Mouse (Mus musculus): Measurements from ENCODE around the gene Tpst1. TPM values are rescaled to one million over a fixed set of nuclear protein-coding genes. Genes with fewer than 3 reads are reported as not detected.
A peak's percentile ranks its signal among the peaks of the same experiment; 100 is the strongest.
"Not testable (repeated sequence)": the region's sequence is repeated elsewhere in the genome, so short reads cannot be mapped to it uniquely, and the experiment has no call there.

Gene Tpst1
- 36.3 and 41.6 TPM in 2 replicates for polyA plus RNA-seq (2012; rRNA removed)

- Histone ChIP-seq H3K4me3 (replicated peaks; ENCODE audit: insufficient read depth, low read depth, low read length) (no peak within 1 kb of the TSS), H3K27ac (ENCODE audit: insufficient read depth, low read length) (no peak within 1 kb of the TSS), H3K4me1 (ENCODE audit: control insufficient read depth, insufficient read depth, low read length) (peaks cover 10% of the 10 kb centered on the region), H3K27me3 (ENCODE audit: control insufficient read depth, insufficient read depth, low read length) (no peaks in the 10 kb centered on the region)
- TF ChIP-seq POLR2A (IDR thresholded peaks at IDR 0.05; ENCODE audit: borderline replicate concordance, insufficient read depth, low read length) (no peak), CTCF (IDR thresholded peaks at IDR 0.05; ENCODE audit: borderline replicate concordance, insufficient read depth, low read depth, low read length) (no peak)
- WGBS, result 95% methylated on average over 6 of the region's 6 CpGs
- no peak for DNase-seq
Observed at GRCm38 (mm10) chr5:130073026-130073425, at the start of gene Tpst1. Gene Tpst1, plus strand, starts transcription at chr5:130073326.

DNA sequence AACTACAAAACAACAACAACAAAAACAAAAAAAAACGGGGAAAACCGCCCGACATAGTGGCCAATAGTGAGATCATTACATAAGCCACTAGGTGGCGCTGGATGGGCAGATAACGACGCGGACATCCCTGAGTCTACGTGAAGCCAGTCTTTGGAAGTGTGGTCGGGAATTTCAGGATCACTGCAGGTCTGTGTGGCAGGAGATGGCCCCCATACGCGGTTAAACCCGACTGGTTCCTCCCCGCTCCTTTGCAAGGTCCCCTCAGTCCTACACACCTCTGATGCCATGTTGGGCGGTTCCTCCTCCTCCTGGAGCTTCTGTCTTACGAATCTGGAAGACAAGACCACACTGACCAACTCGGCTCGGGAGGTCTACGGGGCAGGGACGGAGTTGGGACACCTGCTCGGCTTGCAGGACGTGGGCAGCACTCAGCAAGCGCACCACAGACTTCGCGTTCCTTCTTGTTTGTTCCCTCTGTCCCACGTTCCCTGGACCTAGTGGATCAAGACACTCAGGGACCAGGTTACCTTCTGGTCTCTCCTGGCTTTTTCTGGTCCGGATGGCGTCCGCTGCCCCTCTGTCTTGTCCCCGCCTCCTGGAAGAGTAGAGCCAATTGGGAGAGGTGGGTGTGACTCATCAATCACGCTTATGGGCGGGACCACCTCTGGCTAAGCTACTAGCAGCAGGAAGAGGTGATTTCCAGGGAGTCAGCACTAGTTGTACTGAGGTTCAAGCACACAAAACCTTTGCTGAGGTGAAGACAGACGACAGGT, 49.2 kb upstream of the Tpst1 start:
- Histone ChIP-seq H3K27ac (ENCODE audit: insufficient read depth, low read length) (no peak overlapping the region), H3K4me3 (replicated peaks; ENCODE audit: insufficient read depth, low read depth, low read length) (peak overlapping the region; percentile 58), H3K27me3 (ENCODE audit: control insufficient read depth, insufficient read depth, low read length) (no peaks in the 10 kb centered on the region), H3K4me1 (ENCODE audit: control insufficient read depth, insufficient read depth, low read length) (no peaks in the 10 kb centered on the region)
- WGBS, result under 1% methylated on average over 32 of the region's 32 CpGs
- TF ChIP-seq POLR2A (IDR thresholded peaks at IDR 0.05; ENCODE audit: borderline replicate concordance, insufficient read depth, low read length) (peak; percentile 41; the same call in 1 of the 2 replicates), CTCF (IDR thresholded peaks at IDR 0.05; ENCODE audit: borderline replicate concordance, insufficient read depth, low read depth, low read length) (peak; percentile 87)
- DNase-seq, result peak; percentile 77 to 78

- 69% methylated on average over 5 of the region's 5 CpGs for WGBS
- H3K4me1 ChIP-seq (ENCODE audit: control insufficient read depth, insufficient read depth, low read length), result no peaks in the 10 kb centered on the region
Observed at GRCm38 (mm10) chr5:130027134-130027533, 46.0 kb upstream of the Tpst1 start.

GRCm38 (mm10) chr5:130027696-130028095, 45.4 kb upstream of the Tpst1 start:
- 77% methylated on average over 7 of the region's 7 CpGs for WGBS
- TF ChIP-seq CTCF (IDR thresholded peaks at IDR 0.05; ENCODE audit: borderline replicate concordance, insufficient read depth, low read depth, low read length) (no peak), POLR2A (IDR thresholded peaks at IDR 0.05; ENCODE audit: borderline replicate concordance, insufficient read depth, low read length) (no peak)
- Histone ChIP-seq H3K27ac (ENCODE audit: insufficient read depth, low read length) (no peak overlapping the region), H3K4me1 (ENCODE audit: control insufficient read depth, insufficient read depth, low read length) (no peaks in the 10 kb centered on the region), H3K4me3 (replicated peaks; ENCODE audit: insufficient read depth, low read depth, low read length) (no peak overlapping the region), H3K27me3 (ENCODE audit: control insufficient read depth, insufficient read depth, low read length) (no peaks in the 10 kb centered on the region)
- DNase-seq, result no peak

More at GRCm38 (mm10) chr5:130027134-130027533, 46.0 kb upstream of the Tpst1 start:
- DNase-seq, result no peak
- Histone ChIP-seq H3K4me3 (replicated peaks; ENCODE audit: insufficient read depth, low read depth, low read length) (no peak overlapping the region), H3K27me3 (ENCODE audit: control insufficient read depth, insufficient read depth, low read length) (no peaks in the 10 kb centered on the region), H3K27ac (ENCODE audit: insufficient read depth, low read length) (no peak overlapping the region)
- TF ChIP-seq CTCF (IDR thresholded peaks at IDR 0.05; ENCODE audit: borderline replicate concordance, insufficient read depth, low read depth, low read length), result no peak
- no peak for TF ChIP-seq POLR2A (IDR thresholded peaks at IDR 0.05; ENCODE audit: borderline replicate concordance, insufficient read depth, low read length)

GRCm38 (mm10) chr5:130029142-130029897, 43.8 kb upstream of the Tpst1 start, which contains the start of the genes Asl and Crcp:
Gene Asl, minus strand, starts transcription at chr5:130029247.
Gene Crcp, plus strand, starts transcription at chr5:130029290.
- Histone ChIP-seq H3K27ac (ENCODE audit: insufficient read depth, low read length) (peak within 1 kb of the TSS; percentile 83), H3K27me3 (ENCODE audit: control insufficient read depth, insufficient read depth, low read length) (no peaks in the 10 kb centered on the region), H3K4me3 (replicated peaks; ENCODE audit: insufficient read depth, low read depth, low read length) (peak within 1 kb of the TSS; percentile 73), H3K4me1 (ENCODE audit: control insufficient read depth, insufficient read depth, low read length) (no peaks in the 10 kb centered on the region)
- no peak for TF ChIP-seq CTCF (IDR thresholded peaks at IDR 0.05; ENCODE audit: borderline replicate concordance, insufficient read depth, low read depth, low read length)
- TF ChIP-seq POLR2A (IDR thresholded peaks at IDR 0.05; ENCODE audit: borderline replicate concordance, insufficient read depth, low read length), result peak; percentile 77
- 2% methylated on average over 51 of the region's 51 CpGs for WGBS
- peak; percentile 89 to 91 for DNase-seq

DNA sequence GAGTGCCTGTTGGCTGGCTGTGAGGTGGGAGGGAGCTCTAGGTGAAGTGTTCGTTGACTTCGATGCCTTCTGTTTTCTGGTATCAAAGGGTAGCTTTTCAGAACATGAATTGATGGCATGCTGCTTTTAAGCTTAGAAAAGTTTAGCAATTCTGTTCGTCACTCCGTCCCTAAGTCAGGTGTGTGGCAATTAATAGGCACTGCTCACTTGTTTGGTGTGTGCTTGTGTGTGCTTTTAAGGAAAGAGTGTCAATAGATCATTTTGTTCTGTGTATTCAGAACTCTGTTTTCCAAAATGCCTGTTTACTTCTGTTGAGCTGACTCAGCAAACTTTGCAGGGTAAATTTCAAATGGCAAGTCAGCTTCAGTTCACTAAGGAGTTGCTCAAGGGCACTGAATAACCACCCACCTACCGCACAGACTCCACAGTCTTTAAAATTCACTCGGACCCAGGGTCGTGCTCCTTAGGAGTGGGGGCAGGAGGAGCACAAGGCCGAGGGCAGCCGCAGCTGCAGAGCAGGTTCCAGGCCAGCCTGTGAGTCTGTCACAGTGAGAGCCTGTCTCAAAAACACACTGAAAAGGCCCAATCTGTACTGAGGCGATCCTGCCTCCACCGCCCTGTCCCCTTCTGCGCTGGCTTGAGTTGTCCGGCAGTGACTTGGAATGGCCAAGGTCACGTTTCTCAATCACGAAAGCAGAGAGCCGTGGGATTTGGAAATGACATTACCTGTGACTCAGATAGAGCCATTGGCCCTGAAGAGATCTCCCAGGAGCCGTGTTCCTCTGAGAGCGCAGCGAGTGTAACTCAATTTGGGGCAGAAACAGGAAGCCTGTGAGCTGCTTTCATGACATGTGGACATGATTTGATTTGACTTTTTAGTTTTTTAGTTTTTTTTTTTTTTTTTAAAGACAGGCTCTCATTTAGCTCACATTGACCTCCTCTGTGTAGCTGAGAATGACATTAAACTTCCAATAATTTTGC, 41.4 kb upstream of the Tpst1 start:
- H3K4me1 ChIP-seq (ENCODE audit: control insufficient read depth, insufficient read depth, low read length), result no peaks in the 10 kb centered on the region
- TF ChIP-seq CTCF (IDR thresholded peaks at IDR 0.05; ENCODE audit: borderline replicate concordance, insufficient read depth, low read depth, low read length), result no peak
- TF ChIP-seq POLR2A (IDR thresholded peaks at IDR 0.05; ENCODE audit: borderline replicate concordance, insufficient read depth, low read length), result no peak
- H3K4me3 ChIP-seq (replicated peaks; ENCODE audit: insufficient read depth, low read depth, low read length), result no peak overlapping the region
- DNase-seq, result no peak
- H3K27me3 ChIP-seq (ENCODE audit: control insufficient read depth, insufficient read depth, low read length), result no peaks in the 10 kb centered on the region
- H3K27ac ChIP-seq (ENCODE audit: insufficient read depth, low read length), result no peak overlapping the region
- WGBS, result 91% methylated on average over 19 of the region's 19 CpGs

DNA sequence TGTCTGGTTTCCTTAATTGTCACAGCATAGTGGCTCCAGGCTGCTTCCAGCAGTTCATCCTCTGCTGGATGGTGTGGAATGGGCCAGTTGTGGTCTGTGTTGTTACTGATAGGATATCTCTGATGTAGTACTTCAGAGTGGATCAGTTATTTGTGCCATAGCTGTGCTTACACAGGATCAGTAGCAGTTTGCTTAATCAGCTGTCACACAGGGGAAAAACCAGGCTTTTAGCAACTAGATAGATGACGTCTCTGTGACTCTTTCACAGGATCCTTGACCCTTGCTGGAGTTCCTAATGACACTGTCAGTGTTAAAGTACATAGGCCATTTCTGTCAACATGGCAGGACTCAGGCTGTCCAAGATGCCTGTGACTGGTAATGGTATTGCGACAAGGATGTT, 39.3 kb upstream of the Tpst1 start:
- Histone ChIP-seq H3K4me1 (ENCODE audit: control insufficient read depth, insufficient read depth, low read length) (no peaks in the 10 kb centered on the region), H3K27ac (ENCODE audit: insufficient read depth, low read length) (no peak overlapping the region), H3K27me3 (ENCODE audit: control insufficient read depth, insufficient read depth, low read length) (no peaks in the 10 kb centered on the region), H3K4me3 (replicated peaks; ENCODE audit: insufficient read depth, low read depth, low read length) (no peak overlapping the region)
- WGBS, result 88% methylated on average over 2 of the region's 2 CpGs
- no peak for DNase-seq
- TF ChIP-seq CTCF (IDR thresholded peaks at IDR 0.05; ENCODE audit: borderline replicate concordance, insufficient read depth, low read depth, low read length), result no peak
- no peak for TF ChIP-seq POLR2A (IDR thresholded peaks at IDR 0.05; ENCODE audit: borderline replicate concordance, insufficient read depth, low read length)

DNA sequence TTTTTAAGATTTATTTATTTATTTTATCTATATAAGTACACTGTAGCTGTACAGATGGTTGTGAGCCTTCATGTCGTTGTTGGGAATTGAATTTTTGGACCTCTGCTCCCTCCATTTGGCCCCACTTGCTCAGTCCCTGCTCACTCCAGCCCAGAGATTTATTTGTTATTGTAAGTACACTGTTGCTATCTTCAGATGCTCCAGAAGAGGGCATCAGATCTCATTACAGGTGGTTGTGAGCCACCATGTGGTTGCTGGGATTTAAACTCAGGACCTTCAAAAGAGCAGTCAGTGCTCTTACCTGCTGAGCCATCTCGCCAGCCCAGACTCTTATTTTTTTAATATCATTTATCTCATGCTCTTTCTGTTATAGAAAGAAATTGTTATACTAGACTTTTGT, 36.8 kb upstream of the Tpst1 start:
- WGBS, result 70% methylated on average over 2 of the region's 2 CpGs
- not testable (repeated sequence) for H3K4me1 ChIP-seq (ENCODE audit: control insufficient read depth, insufficient read depth, low read length); H3K27me3 ChIP-seq (ENCODE audit: control insufficient read depth, insufficient read depth, low read length); DNase-seq; H3K4me3 ChIP-seq (replicated peaks; ENCODE audit: insufficient read depth, low read depth, low read length); H3K27ac ChIP-seq (ENCODE audit: insufficient read depth, low read length)
